Mouse (Mus musculus): ENCODE measurements at regions not wholly inside any gene's neighbourhood (a gene's known extent, or its start where the extent isn't known, plus 50 kb on each side); places are given as distances from the start of the nearest gene placed in this dataset.
A peak's percentile ranks its signal among the peaks of the same experiment; 100 is the strongest.

GRCm38 (mm10) chr16:10098511-10098910 lies 71.5 kb upstream of the Rpl39l start:
- DNase-seq (ENCODE audit: inconsistent ontology term) = no peak

DNA sequence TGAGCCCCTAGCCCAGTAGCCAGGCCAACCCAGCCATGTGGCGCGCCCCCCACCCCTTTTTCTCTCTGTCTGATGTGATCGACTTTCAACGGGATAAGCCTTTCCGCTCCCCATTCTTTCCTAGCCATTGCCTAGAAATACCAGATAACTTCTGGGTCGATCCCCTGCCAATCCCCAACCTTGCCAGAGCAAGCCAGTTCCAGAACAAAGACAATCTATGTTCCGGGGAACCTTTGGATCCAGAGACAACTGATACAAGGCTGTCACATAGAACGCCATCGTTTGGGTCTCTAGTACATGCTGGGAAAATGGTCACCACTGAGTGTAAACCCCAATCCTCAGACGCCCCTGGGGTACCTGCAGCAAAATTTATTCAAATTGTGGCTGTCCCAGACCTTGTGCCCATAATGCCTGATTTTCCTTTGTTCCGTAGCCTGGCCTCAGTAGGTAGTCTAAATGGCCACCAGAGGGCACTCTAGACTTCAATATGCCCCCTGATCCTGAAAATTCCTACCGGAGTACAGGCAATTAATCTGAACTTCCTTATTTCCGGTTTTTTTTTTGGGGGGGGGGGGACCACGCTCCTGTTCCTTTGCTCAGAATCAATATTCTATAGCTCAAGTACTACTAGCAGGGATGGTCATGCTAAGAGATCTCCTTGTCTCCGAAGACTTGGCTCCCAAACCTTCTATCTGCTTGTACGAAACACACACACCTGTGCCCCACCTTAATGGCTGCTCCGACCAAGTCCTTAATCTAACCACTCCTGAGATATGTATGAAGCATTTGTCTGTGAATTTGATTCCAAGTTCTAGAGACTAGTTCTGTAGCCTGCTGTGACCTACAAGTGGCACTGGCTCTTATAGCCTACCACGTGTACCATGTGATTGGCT lies 81.3 kb upstream of the Rpl39l start:
- DNase-seq (ENCODE audit: inconsistent ontology term) = peak; percentile 34

- DNase-seq (ENCODE audit: inconsistent ontology term) = peak; percentile 11
Observed at GRCm38 (mm10) chr16:10086341-10086740, 83.7 kb upstream of the Rpl39l start.

DNA sequence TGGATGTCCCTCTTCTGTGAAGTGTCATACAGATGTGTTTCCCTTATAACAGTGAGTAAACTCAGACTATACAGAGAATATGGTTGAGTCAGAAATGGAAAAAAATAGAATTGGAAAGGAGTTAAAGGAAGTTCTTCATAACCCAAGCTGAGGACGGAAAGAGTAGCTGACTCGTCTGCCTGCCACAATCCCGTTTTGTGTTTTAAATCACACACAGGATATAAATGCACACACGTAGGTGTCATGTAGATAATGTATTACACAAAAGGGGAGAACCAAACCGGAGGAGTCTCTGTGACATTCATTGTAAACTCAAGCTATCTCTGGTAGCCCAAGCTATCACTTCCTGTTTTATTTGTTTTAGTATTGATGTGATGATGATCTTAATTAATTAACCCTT lies 84.6 kb upstream of the Rpl39l start:
- DNase-seq (ENCODE audit: inconsistent ontology term) = no peak

- no peak for DNase-seq (ENCODE audit: inconsistent ontology term)
Observed at GRCm38 (mm10) chr16:10081751-10082150, 86.4 kb upstream of the Grin2a start.

DNA sequence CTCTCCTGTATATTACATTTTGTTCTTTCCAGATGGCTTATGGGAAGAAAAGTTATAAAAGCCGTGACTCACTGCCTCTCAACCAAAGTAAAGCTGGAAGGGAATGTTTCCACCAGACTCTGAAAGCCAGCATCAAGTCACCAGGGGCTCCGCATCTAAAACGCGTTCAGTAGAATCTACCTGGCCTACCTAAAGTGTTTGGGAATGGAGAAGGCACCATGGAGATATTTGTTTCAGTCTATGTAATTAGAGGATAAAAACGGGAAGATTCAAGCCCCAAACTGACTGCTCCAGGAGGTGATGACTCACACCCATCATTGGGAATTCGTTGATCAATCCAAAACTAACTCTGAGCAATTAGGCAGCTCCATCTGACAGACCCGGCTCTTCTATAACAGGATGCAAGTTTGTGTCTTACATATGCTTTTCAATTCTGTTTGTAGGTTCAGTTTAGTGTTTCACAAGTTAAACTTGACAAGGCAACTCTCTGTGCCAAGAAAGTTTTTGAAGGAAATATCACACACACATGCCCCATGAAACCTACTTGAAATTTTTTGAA lies 84.8 kb upstream of the Grin2a start:
- no peak for DNase-seq (ENCODE audit: inconsistent ontology term)

DNA sequence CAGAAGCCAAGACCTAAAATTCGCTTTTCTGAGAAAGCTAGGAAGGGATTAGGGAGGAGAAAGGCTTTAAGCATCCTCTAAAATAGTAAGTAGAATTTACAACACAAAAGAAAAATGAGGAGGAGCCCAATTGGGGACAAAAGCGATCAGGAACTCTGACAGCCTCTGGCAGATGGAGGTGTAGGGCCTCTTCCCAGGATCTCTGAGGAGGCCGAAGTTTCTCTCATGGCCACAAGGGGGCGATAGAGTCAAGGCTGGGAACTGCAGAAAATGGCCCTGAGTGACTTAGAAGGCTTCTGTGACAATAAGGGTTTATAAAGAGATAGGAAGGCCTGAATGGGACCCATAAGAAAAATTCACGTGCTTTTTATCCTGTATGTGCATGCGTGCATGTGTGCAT lies 77.8 kb upstream of the Grin2a start:
- peak; percentile 13 for DNase-seq (ENCODE audit: inconsistent ontology term)

GRCm38 (mm10) chr16:10063491-10063890 lies 68.1 kb upstream of the Grin2a start:
- DNase-seq (ENCODE audit: inconsistent ontology term) = no peak

DNA sequence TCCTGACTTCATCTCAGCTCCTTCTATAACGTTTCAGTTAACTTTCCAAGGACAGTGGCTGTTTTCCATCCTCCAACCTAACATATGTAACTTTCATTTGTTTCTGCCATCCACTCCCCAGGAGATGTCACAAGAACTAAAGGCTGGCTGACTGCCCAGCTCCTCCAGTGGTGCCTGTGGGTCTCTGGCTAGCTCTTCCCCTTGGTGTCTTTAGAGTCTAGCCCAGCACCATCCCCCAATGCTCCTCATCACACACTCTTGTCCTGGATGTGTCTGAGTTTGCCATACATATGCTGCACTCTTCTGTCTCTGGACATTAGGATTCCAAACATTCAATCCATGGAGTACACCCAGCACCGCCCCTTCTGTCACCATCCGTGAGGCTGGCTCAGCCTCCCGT lies 62.7 kb upstream of the Grin2a start:
- no peak for DNase-seq (ENCODE audit: inconsistent ontology term)

Data from Muller cell, postnatal 12 days (primary cell).